11 mouse cellular contexts compared by ENCODE assay signal in genomic region chr2:13421974-13422760, GRCm38 (mm10).
A peak's percentile ranks its signal among the peaks of the same experiment; 100 is the strongest.
DNase-seq lines count a peak whose midpoint lies in the region; TF ChIP-seq lines count a peak whose summit lies in the region.
"Had no signal": no experiment of that assay in that cellular context is flagged by ENCODE, and none has a peak within 500 bp of the region (broad histone marks: within the 10 kb centered on the region; RNA-seq: fewer than 3 reads in every experiment).

No protein-coding gene starts in this region.

- intact Hi-C loops in gastrocnemius, postnatal 14 days (cut with DNase I; ENCODE audit: low total_unique reads): no loop called here
- intact Hi-C loops in left cerebral cortex, postnatal 14 days (cut with DNase I): no loop called here

- no peak for TF ChIP-seq POLR2A in lung, adult 2 months (IDR thresholded peaks at IDR 0.05; ENCODE audit: borderline replicate concordance, extremely low read depth, low read depth, low read length)

- H3K4me3 ChIP-seq in lung, adult 2 months (replicated peaks; ENCODE audit: extremely low read depth, low read depth, low read length): no peak overlapping the region
- H3K4me3 ChIP-seq: midbrain, embryonic 12.5 days; neural tube, embryonic 12.5 days had no signal

- peak; percentile 61 to 65 for DNase-seq in lung, adult 18-20 months
- no peak for DNase-seq in lung, adult 2 months
- peak; percentile 52 for DNase-seq in gastrocnemius, postnatal 14 days
- peak; percentile 36 for DNase-seq in heart, postnatal 4 days
- DNase-seq in urinary bladder, postnatal 14 days (ENCODE audit: low spot score): no peak
- no peak for DNase-seq in cerebellum, postnatal 4 days (ENCODE audit: low spot score in 2 of 2)
- no peak for DNase-seq in left cerebral cortex, postnatal 14 days (ENCODE audit: low spot score in 2 of 2)
- DNase-seq: retina, postnatal 1 day; thymus, postnatal 14 days had no signal

- 71% methylated on average over 14 of the region's 14 CpGs for WGBS in lung, adult 2 months

- H3K4me1 ChIP-seq in lung, adult 2 months (ENCODE audit: control insufficient read depth, insufficient read depth, low read length): no peaks in the 10 kb centered on the region; the same call in 1 of the 2 replicates
- H3K4me1 ChIP-seq: midbrain, embryonic 12.5 days; neural tube, embryonic 12.5 days had no signal

- no peak for TF ChIP-seq CTCF in lung, adult 2 months (IDR thresholded peaks at IDR 0.05; ENCODE audit: insufficient read depth, low read length)

Comparison
In these comparisons a context has a peak if more than half of its experiments do, and no peak if none do; other contexts are left out.
1. DNase-seq: peak in lung, adult 18-20 months (2 of 2), gastrocnemius, postnatal 14 days (single experiment) and heart, postnatal 4 days (single experiment); none in lung, adult 2 months (single experiment), urinary bladder, postnatal 14 days (single experiment), cerebellum, postnatal 4 days (0 of 2) and left cerebral cortex, postnatal 14 days (0 of 2).